Mouse (Mus musculus) embryo, embryonic 11 days (tissue): ENCODE measurements around the gene Enho.
"Not testable (repeated sequence)": the region's sequence is repeated elsewhere in the genome, so short reads cannot be mapped to it uniquely, and the experiment has no call there.

Source experiments
- DNase-seq: peaks from one replicate; pipeline ENCODE4 v3.0.0-alpha.2; 2015

The Enho gene

DNA sequence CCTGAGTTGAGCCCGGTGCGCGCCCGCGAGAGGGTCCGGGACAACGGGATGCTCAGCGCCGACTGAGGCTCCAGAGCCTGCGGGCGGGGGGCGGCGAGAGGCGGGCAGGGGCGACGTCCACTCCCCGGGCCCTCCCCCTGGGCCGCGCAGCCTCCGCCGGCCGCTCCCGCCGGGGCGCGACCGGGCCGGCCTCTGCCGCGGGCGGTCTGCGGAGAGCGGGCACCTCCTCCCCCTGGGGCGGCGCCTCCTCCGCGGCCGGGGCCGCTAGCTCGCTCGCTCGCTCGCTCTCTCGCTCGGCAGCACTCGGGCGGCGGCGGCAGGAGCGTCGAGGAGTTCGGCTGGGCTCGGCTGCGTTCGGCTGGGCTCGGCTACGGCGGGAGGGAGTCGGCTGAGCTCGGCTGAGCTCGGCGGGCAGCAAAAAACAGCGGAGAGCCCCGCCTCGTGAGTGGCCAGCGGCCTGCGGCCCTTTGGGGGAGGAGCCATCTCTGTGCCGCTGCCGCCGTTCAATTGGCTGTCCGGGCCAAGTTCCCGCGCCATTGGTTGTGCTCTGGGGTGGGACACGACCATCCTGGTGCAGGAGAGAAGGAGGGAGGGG is at the start of gene Enho:
TSS of gene Enho (minus strand) at position 412 of the 595 bp plus-strand sequence.
- peak; percentile 97 for DNase-seq

DNA sequence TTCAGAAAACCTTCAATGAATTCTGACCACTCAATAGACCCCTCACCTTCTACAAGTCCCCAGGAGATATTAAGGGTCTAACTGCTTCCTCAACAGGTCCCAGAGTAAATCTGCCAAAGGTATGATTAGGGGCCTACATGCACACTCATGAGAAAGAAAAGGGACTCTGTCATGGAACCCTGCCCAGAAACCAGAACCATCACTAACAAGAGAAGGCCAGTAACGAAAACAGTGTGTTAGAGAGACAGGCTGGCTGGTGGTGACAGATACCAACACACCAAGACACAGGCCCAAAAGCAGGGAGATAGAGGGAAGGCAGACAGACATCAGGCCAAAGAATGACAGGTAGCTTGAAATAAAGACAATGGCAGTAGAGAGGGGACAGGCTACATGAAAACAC is 48.4 kb upstream of the Enho start:
- not testable (repeated sequence) for DNase-seq

DNA sequence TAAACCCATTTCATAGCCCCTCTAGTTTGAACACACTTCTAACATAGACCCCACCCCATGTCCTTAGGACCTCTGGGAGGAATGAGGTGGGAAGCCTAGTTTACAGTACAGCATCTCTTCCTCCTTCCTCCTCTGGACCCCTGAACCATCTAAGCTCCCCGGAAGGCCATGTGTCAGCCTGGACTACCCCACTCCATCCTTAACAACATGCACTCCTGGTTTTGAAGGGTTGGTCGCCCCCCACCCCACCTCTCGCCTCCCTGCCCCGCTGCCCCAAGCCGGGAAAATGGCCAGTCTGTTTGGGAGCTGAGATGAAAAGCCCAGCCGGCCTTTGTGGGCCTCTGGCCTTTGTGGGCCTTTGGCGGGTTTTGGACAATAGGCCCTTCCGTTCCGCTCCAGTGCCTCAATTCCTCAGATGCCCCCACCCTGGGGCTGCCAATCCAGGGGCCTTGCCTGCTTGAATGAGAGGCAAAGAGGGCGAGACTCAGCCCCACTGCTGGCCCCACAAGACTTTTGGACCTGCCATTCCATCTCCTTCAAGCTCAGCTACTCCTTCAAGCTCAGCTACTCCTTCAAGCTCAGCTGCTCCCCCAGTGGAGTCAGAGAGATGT is 45.9 kb upstream of the Enho start:
- DNase-seq, result peak; percentile 60

DNA sequence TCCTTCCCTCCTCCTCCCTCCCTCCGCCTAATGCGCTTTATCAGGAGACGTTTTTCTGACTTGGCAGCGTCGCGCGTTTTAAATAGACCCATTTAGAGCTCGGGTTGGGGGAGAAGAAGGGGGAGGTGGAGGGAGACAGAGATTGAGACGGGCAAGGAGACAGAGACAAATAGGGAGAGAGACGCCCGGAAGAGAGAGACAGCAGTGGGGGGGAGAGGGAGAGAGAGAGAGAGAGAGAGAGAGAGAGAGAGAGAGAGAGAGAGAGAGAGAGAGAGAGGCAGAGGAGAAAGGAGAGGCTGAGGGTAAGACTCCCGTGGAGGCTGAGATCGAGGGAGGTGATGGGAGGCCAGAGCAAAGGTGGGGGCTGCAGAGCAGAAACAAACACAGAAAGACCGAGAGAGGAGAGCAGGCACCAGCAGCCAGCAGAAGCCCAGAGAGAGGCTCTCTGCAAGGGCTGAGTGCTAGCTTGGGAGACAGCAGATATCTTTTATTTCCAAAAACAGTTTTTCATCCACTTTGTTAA is 44.9 kb upstream of the Enho start:
- DNase-seq, result peak; percentile 60

DNA sequence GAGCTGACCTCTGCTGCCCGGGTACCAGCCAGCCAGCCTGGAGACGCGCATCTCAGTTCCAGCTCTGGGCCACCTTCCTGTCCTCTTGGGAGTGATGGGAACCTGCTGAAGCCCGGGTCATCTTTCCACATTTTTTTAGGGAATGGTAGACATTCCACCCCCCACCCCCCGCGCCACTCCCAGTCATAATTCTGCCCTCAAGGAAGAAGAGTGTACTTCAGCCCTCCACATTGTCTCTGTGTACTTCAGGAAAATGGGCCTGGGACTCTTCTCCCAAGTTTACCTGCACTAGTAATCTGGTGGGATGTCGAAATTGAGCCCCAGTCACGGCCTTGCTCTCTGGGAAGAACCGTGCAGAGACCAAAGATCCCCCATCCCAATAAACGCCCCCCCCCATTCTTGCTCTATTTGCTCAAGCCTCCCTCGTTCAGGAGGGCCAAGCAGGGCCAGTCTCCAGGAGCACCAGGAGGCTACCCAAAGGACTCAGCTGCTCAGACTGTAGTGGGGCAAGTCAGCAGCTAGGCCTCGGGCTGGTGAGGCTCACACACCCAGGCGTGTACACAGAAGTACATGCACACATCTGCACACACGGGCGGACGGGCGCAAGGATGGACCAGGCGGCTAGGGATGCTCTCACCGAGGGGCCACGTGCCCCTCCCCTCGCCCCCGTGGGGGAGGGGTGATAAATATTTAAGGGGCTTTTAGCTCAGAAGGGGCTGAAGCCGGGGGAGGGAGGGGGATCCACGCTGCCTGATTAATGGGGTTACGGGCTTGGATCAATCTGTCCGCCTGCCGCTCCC is 44.2 kb upstream of the Enho start:
- peak; percentile 57 for DNase-seq

DNA sequence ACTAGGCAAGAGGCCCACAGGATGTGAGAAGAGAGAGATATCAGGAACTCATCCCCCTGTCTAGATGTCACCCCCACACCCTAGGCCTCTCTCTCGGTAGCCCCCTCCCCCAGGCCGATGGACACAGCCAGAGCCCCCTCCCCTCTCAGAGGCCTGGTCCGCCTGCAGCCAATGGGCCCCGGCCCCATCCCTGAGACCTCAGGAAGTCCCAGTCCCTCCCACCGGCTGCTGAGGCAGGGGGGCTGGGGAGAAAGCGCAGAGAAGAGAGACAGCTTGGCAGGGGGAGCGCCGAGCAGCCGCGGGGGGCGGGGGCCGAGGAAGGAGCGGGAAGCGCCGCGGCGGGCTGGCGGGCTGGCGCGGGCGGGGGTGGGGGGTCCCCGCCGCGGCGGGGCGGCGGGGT is 43.2 kb upstream of the Enho start:
- peak; percentile 50 for DNase-seq

DNA sequence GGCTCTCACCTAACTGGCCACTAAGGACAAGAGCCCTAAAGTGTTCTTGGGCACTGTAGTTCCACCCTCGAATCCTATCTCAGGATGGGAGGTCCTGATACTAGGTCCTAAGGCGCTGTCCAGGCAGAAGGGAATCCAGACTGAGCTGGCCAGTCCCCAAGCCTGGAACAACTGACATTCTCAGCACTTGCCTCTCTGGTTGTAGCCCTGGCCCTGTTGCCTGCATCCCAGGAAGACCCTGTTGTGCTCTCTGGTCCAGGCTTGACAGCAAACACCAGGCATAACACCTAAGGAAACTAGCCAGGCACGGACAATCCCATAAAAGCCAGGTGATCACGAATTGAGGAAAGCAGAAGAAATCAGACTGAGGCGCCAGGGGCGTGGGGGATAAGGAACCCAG is 42.7 kb upstream of the Enho start:
- DNase-seq, result no peak

DNA sequence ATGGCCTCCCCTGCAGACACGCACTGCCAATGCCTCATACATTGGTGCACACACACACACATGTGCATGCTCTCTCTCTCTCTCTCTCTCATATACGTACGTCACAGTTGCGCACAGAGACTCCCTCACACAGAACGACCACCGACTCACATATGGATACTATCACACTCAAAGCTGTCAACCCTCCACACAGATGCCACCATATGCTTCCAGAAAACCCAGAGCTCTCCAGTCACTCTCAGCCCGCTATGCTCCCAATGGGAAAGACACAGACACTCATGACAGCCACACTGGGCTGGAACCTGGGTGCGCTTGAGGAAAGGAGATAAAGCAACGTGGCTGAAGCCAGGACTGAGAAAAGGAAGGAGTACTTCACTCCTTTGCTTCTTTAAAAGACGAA is 41.8 kb upstream of the Enho start:
- DNase-seq, result no peak

DNA sequence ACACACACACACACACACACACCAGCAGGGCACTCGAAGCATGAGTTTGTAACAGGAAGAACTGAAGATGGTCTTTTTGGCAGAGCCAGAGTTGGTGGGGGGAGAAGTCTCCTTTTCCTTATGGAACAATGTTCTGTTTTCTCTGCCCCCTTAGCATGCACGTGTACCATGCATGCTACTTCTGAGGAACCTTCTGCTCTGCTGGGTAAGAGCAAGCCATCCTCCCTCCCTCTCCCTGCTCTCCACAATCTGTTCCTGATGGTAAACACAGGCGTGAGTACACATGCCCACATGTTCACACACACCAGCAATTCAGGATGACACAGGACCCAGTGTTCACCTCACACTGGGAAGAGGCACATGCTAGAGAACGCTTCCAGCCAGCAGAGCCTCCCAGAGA is 41.1 kb upstream of the Enho start:
- DNase-seq, result no peak

DNA sequence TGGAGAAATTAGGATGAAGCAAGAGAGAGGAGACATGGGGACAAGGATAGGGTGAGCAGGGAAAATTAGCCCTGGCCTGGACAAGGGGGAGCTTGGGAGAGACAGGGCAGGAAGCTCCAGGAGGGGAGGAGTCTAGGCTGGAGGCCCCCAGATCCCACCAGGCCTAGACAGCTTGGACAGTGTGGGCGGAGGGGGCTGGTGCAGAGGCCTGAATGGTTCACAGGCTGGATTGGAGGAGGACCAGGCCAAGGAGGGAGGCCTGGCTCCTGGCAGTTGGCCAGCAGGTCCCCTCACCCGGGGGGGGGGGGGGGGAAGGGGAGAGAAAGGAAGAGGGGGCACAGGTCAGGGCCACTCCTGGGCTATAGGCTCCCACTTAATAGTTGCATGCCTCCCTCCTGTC is 39.2 kb upstream of the Enho start:
- DNase-seq, result no peak

DNA sequence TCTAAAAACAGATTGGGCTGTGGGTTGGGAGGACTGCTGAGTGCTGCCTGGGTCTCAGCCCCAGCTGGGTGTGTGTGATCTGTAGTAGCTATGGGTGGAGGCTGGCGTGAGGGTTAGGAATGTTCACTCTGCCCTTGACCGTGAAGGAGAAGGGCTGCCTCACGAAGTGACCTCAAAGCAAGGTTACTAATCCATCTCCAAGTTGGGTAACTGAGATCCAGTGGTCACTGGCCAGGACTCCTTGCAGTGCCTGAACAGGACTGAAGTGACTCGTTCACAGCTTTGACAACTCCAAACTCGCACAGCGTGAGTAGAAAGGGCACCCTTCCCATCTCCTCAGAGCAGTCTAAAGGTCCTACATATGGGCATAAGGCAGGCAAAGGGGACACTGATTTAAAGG is 38.7 kb upstream of the Enho start:
- DNase-seq, result no peak

DNA sequence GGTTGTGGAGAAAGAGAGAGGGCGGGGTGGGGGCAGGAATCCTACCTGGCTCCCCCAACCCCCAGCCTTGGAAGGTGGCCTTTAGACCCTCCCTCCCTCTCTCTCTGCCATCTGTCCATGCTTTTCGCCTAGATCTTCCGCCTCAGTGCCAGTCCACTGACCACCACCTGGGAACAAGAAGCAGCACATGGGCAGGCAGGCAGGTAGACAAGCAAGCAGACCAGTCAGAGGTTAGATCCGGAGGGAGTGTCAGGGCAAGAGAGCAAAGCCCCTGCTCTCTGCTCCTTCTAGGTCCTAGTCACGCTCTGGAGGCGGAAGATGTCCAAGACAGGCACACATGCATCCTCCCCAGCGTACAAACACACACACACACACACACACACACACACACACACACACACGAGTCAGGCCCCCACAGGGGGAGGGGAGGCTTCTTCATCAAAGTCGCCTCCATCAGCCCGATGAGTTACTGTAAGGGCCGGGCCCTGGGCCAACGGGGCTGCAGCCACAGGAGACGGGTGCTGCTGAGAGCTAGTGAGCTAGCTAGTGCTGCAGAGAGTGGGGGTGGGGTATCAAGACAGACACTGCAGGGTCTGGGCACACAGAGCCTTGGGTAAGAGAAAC is 37.0 kb upstream of the Enho start:
- peak; percentile 44 for DNase-seq

DNA sequence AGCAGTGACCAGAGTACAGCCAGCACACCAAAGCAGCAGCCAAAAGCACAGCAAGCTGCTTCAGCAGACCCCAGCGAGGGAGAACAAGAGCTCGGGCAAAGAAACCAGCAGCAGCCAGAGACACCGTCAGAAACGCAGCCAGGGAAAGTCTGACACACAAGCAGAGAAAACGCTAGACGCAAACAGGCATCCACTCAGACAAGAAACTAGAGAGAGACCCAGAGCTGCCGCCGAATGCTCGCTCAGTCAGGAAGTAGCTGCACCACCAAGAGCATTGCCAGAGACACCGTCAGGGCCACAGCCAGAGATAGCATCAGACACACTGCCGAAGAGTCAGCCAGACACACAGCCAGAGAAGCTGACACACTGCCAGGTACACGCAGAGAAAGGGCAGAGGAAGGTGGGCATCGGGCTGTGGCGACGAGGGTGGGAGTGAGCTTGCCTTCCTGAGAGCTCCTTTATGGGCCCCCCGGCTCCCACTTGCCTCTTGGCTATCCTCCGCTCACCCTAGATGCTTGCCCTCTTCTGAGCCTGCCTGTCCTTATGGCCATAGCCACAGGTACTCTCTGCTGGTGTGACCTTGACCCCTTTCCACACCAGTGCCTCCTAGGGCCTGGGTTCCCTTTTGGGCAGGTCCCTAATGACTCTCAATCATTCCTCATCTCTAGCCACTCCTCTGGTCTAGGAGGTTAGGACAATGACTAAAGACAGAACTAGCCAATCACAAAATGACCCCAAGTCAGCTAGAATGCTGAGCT is 36.3 kb upstream of the Enho start:
- DNase-seq, result no peak

DNA sequence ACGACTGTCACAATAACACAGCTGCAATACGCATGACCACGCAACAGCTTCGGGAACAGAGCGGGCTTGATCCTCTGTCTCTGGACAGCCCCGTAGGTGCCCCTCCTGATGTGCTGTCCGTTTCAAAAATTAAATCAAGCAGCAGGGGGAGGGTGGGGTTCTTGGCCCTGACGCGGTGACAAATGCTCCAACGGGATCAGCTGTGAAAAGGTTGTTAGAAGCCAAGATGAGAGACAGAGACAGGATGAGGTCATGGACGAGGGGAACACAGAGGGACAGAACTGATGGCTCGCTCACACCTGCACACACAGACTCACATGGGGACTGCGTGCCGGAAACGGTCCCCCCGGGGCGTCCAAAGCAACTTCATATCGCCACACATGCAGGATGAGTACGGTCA is 33.1 kb upstream of the Enho start:
- no peak for DNase-seq

DNA sequence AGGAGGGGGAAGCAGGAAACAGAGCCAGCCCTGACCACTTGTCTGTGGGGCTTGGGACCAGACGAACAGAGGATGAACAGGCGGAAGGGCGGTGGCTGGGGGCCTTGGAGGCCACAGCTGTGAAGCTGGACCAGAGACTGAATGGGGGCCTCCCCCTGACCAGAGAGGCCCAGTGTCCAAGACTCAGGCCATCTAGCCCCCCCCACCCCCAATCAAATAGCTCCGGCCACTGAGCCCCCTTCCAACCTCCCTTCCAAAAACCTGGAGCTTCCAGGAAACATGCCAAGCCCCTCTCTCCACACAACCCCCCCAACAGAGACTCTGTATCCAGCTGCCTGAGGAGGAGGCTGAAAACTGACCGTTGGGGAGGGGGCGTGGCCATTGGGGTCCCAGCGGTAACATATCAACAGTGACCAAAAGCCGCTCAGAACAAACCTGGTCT is 32.4 kb upstream of the Enho start:
- DNase-seq, result no peak

DNA sequence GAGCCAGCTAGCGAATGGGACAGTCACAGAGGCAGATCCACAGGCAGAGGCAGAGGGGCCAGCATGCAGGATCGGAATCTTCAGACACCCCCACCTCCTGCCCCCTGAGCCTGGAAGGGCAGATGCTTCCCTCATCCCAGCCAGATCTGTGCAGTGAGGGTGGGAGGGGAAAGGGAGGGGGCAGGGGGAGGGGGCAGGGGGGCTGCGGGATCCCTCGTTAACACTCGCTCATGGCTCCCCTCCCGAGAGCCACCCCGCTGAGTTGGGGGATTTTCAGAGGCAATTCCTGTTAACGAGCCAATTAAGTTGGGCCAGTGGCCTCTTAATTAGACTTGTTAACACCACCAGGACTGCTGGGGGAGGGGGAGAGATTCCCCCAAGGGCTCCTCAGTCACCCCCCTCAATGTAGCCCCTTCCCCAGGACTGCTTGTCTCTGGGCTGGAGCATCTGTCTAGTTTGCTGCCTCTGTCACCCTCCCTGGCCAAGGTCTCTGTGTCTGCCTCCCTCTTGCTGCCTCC is 31.9 kb upstream of the Enho start:
- peak; percentile 62 for DNase-seq

DNA sequence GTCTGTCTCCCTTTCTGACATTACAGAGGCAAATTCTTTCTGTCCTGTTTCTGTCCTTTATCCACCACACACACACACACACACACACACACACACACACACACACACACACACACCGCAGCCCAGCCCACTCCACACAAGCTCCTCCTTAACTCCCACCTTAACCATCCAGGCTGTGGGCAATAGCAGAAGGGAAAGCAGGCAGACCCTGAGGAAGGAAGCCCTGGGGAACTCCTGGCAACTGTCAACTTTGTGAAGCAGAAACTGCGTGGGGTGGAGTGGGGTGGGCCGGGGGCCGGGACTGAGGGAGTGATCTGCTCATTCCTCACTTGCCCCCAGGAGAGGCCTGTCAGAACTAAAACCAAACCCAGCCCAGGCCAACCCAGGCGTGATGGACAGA is 31.4 kb upstream of the Enho start:
- DNase-seq, result no peak

DNA sequence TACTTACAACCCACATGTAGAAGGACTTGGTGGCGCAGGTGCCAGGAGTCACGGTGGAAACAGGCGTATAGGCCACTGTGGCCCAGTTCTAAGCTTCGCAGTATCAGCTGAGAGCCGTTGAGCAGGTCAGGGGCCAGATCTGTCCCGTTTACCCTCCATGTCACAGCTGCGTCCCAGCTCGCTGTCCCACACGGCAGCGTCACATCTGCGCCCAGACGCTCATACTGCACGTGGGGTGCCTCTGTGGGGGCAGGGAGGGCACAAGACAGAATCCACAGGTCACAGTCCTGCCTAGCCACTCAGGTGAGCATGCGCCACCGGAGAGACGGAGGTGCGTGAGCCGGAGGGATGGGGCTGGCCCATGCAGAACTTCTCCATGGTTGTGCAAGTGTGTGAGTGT is 30.7 kb upstream of the Enho start:
- no peak for DNase-seq

DNA sequence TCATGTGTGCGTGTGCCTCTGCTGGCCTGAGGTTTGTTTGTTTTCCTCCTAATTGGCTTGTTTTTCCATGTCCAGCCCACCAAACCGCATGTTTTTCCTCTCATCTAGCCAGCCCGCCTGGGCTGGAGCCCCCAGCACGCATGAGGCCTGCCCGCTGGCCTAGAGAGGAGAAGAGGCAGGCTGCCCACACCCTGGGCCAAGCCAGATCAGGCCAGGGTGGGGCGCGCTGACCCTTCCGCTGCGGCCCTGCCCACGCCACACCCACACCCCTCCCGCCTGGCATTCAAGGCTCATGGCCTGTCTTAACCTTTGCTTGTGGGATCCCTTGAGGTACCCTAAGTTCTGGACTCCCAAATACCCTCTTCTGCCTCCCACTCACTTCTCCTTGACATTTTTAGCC is 26.5 kb upstream of the Enho start:
- DNase-seq, result no peak

DNA sequence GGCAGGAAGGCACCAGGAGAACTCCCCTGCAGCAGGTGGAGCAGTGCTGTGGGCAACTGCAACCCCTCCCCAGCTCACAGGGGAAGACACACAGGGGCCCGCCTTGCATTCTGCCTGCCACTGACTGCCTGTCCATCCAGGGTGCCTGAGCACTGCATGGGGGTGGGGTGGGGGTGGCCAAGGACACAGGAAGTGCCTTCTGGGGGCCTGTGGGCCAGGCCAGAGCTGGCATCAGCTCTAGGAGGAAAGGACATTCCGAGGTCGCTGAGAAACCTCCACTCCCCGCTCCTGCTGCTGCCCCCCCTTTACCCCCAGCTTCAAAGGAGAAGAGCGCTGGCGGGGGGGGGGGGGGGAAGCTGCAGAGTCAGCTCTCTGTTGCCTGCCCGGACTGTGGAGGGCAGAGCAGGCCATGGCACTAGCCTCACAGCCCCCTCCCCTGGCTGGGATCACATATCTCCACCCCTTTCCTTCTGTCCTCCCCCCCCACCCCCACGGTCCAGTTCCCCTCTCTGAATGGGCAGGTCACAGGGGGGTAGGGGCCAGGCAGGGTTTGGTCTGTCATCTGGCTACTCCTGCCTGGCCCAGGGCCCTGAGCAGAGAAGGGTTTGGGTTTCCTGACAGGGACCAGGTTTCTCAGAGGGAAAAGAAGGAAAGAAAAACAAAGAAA is 25.0 kb upstream of the Enho start:
- DNase-seq, result peak; percentile 65

DNA sequence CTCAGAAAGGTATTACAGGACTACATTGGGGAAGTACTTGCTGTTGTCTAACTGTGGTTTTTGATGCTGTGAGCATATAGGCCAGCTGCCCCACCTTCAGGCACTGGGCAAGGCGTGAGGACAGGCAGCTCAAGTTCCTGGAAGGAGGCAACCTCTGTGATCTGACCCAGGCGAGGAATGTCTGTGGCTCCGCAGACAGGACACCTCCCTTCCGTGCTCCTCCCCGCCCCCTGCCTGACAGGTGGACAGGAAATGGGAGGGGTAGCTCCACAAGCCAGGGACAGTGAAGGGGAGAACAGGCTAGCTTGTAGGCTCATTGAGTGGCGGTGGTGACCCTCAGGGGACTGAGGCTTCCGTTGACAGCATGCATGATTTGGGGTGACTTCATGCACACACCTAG is 24.4 kb upstream of the Enho start:
- no peak for DNase-seq

DNA sequence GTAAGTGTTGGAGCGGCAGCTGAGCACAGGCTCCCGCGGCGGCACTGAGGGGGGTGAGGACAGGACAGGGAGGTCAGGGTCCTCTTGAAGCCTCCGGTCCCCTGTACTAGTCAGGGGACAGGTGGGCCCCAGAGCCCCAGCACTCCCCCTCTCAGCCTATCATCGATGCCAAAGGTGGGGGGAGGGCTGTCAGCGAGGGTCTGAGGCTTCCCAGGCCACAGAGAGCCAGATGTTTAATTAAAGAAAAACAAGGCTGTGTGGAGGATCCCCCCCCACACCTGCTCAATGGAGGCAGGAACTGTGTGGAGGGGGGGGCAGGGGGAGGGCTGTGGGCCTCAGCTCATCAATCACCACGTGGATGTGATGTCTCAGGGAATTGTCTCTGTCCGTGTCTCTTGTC is 23.5 kb upstream of the Enho start:
- peak; percentile 52 for DNase-seq
